Mouse (Mus musculus): ENCODE measurements at regions not wholly inside any gene's neighbourhood (a gene's known extent, or its start where the extent isn't known, plus 50 kb on each side); places are given as distances from the start of the nearest gene placed in this dataset.
A peak's percentile ranks its signal among the peaks of the same experiment; 100 is the strongest.

DNA sequence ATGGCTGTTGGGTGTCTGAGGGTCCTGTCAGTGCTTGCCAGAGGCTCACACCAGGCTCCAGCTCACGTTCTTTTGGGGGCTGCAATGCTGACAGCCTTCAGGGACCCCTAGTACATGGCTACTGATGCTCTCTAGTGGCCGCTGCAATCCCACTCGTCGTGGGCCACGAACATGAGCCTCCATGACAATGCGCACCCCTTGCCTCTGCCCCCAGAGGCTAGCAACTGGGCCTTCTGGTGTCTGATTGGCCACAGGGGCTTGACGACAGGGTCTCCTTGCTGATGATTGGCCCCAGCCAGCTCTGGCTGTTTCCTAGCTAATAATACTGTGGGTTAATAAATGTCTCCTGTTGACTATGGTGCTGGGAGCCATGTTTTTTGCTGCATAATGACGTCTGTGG is 61.1 kb downstream of the Rtl1 start:
- DNase-seq (ENCODE audit: extremely low spot score in 1 of 2, low spot score in 1 of 2), result no peak

DNA sequence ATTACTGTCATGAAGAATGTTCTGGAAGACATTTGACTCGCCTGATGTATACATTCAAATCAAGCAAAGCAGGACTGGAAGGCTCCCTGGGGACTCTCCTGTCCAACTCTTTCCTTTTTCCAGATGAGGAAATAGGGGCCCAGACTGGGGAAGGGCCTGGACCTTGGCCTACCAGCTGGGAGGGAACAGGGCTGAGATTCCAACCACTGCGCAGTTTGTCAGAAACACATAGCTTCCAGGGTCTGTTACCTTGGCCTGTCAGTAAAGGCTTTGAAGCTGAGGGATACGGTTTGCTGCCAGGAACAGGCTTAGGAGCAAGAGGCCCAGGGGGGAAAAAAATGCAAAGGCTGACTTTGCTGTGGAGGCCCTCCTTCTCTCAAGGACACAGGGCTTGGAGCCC is 61.5 kb downstream of the Rtl1 start:
- no peak for DNase-seq (ENCODE audit: extremely low spot score in 1 of 2, low spot score in 1 of 2)

DNA sequence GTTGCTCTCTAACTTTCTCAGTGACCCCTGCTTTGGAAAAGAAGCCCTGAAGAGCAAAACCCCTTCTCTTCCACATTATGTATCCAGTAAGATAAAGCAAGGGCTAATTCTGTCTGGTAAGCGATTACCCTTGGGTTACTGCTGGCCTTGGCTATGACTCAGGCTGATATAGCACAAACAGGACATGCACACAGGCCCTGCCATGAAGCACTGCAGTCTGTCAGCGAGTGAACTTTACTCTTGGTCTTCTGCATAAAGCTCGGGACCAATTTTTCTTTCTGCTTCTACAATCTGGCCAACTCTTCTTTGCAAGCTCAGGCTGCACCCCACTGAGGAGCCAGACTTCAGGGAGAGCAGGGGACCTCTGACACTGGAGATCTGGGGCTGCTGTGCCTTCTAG is 63.6 kb downstream of the Rtl1 start:
- DNase-seq (ENCODE audit: extremely low spot score in 1 of 2, low spot score in 1 of 2), result no peak

DNA sequence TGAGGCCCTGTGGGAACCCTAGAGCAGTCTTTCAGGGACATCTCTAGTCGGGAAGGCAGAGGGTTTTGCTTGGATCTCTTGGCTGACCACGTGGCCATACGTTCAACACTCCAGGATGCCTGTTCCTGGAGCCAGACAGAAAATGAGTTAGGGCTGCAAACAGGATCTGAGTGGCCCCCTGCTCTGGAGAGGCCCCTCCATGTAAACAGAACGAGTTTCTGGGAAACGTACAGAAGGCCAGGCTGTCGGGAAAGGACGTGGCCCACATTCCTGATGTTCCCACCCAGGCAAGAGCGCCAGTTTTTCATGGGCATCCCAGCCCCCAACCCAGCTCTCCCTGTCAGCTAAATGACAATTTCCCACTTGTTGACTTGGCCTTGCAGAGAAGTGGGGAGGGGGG is 67.7 kb downstream of the Rtl1 start:
- DNase-seq (ENCODE audit: extremely low spot score in 1 of 2, low spot score in 1 of 2), result no peak

- DNase-seq (ENCODE audit: extremely low spot score in 1 of 2, low spot score in 1 of 2), result peak in 1 of 2 experiments; percentile 45
These were observed 68.6 kb downstream of the Rtl1 start for GRCm38 (mm10) chr12:109531347-109532023.

GRCm38 (mm10) chr12:109530215-109531050 is 69.7 kb downstream of the Rtl1 start:
- DNase-seq (ENCODE audit: extremely low spot score in 1 of 2, low spot score in 1 of 2), result no peak

DNA sequence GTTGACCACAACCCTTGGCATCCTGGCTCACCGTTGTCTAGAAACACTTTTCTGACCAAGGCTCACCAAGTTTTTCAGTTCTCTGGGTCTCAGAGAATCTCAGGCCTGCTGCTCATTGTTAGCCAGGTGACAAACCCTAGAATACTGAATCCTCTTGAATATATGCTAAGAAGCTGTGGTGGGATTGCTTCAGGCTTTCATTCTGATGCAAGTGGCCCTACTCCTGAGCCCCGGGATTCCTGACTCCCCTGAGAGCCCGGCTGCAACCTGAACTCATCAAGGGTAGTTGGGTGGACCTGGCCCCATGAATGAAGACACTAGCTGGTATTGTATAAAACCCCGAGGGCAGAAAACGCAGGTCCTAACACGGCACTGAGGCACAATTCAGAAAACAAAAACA is 70.6 kb downstream of the Rtl1 start:
- no peak for DNase-seq (ENCODE audit: extremely low spot score in 1 of 2, low spot score in 1 of 2)

GRCm38 (mm10) chr12:109528966-109529365 is 71.2 kb downstream of the Rtl1 start:
- no peak for DNase-seq (ENCODE audit: extremely low spot score in 1 of 2, low spot score in 1 of 2)

- DNase-seq (ENCODE audit: extremely low spot score in 1 of 2, low spot score in 1 of 2), result no peak
These were observed 71.9 kb downstream of the Rtl1 start for GRCm38 (mm10) chr12:109528263-109528545.

DNA sequence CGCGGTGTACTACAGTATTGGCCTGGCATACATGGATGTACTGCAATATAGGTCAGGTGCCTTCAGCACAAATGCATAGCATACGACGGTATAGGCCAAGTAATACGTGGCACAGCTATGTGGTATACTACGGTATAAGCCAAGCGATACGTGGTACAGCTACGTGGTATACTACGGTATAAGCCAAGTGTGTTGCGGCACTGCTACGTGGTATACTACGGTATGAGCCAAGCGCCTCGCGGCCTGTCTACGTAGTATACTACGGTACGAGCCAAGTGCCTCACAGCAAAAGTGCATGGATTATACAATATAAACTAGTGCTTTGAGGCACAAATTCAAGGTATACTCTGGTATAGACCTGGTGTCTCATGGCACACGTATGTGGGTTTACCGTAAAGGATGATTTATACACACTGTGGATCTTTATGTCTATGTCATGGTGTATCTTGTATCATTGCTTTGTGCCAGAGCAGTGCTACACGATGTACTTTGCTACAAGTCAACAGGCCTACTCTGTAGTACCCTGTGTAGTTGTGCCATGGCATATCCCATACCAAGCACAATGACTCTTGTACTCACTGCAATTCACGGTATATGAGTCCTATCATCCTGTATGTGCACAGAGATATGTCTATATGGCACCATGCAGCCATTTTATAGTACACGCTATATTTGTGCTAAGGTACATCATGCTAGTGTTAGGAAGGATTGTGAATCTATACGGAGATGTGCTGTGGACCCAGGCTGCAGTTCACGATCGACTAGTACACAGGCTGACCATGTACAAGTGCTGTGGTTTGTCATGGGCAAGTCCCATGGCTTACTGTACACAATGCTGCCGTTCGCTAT is 72.5 kb downstream of the Rtl1 start:
- DNase-seq (ENCODE audit: extremely low spot score in 1 of 2, low spot score in 1 of 2), result no peak

- peak in 1 of 2 experiments; percentile 13 for DNase-seq (ENCODE audit: extremely low spot score in 1 of 2, low spot score in 1 of 2)
These were observed 73.0 kb downstream of the Dlk1 start for GRCm38 (mm10) chr12:109525613-109526012.

GRCm38 (mm10) chr12:109521199-109521780 is 68.7 kb downstream of the Dlk1 start:
- DNase-seq (ENCODE audit: extremely low spot score in 1 of 2, low spot score in 1 of 2), result no peak

GRCm38 (mm10) chr12:109520414-109520813 is 67.8 kb downstream of the Dlk1 start:
- no peak for DNase-seq (ENCODE audit: extremely low spot score in 1 of 2, low spot score in 1 of 2)

- DNase-seq (ENCODE audit: extremely low spot score in 1 of 2, low spot score in 1 of 2), result no peak
These were observed 67.2 kb downstream of the Dlk1 start for GRCm38 (mm10) chr12:109519838-109520237.

DNA sequence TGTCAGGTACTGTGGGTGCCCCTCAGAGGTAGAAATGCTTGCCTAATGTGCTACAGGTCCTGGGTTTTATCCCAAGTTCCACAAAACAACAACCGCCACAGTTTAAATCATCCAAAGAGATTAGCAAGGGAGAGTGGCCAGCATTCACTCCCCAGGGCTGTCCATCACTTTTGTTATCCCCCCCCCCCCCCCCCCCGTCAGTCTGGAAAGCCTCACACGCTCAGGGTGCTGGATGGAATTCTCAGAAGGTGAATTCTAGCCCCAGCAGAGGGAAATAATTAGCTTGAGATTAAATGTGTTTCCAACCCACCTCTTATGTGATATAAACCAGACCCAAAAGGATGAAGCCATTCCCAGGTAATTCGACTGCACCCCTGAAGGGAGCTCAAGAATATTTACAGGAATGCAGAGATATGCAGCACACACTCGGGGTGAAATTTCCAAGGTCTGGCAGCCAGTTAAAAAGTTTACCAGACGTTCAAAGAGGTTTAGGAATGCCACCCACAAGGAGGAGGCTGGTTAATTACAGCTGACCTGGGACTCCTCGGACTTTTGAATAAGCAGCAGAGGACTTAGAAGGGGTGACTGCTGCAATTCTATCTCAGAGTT is 65.9 kb downstream of the Dlk1 start:
- no peak for DNase-seq (ENCODE audit: extremely low spot score in 1 of 2, low spot score in 1 of 2)

DNA sequence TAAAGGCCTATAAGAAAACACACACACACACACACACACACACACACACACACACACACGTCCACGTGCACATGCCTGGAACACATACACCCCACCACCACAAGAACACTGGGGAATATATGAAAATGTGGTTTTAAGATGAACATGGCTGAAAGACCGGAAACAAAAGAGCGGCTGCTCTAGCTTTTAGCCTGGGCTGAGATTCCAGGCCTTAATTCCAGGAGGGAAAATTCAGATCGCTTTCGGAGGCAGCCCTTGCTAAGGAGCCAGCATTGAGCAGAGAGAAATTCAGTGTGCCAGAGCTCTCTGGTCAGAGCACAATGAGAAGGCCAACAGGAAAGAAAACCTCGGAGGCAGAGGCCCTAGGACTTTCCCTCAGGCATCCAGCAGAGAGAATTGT is 65.1 kb downstream of the Dlk1 start:
- DNase-seq (ENCODE audit: extremely low spot score in 1 of 2, low spot score in 1 of 2), result no peak

DNA sequence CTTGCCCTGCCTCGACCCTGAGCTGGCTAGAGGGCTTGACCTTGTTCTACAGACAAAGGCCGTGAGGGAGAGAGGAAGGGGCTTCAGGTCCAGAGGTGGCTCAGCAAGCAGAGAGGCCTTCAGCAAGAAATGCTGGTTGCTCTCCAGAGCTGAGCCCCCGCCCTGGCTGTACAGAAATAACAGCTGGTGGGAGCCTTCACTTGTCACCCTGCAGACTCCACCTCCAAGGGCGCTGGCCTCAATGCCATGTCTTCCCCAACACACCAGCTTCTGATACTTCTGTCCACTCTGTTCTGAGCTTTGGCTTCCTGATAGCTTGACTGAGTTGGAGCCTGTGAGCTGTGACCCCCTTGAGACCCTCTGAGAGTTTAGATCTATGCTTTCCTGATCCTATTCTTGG is 64.3 kb downstream of the Dlk1 start:
- no peak for DNase-seq (ENCODE audit: extremely low spot score in 1 of 2, low spot score in 1 of 2)

DNA sequence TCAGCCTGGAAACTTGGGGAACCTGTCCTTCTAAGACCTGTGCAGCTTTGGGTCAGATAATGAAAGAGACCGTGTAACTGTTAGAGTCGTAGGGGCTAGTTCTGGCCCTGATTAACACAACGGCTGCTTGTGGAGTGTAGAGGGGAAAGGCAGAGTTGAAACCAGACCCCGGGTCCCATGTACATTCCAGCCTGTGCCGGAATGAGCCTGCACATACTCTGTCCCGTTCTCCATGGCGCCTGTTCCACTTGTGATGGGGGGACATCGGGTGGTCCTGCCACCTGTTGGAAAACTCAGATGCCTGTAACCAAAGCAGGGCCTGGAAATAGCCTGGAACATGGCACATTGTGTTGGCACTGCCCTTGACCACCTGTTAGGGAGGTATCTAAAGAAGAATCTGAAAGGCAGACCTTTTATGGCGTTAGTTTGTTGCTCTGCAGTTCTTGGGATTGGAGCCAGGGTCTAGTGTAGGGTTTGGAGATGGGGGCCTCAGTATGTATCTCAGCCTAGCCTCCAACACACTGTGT is 61.7 kb downstream of the Dlk1 start:
- no peak for DNase-seq (ENCODE audit: extremely low spot score in 1 of 2, low spot score in 1 of 2)

Measured in frontal cortex, adult 2 months (tissue).